Mouse (Mus musculus): ENCODE data around the gene Tmigd1. TPM values are rescaled to one million over a fixed set of nuclear protein-coding genes. Genes with fewer than 3 reads are reported as not detected.

The Tmigd1 gene
- polyA plus RNA-seq (2015; fragmentation: Nextera tagmentation; extraction: Ambion mirVana), result 0.19 TPM in 1 of 2 replicates, not detected in the other

DNA sequence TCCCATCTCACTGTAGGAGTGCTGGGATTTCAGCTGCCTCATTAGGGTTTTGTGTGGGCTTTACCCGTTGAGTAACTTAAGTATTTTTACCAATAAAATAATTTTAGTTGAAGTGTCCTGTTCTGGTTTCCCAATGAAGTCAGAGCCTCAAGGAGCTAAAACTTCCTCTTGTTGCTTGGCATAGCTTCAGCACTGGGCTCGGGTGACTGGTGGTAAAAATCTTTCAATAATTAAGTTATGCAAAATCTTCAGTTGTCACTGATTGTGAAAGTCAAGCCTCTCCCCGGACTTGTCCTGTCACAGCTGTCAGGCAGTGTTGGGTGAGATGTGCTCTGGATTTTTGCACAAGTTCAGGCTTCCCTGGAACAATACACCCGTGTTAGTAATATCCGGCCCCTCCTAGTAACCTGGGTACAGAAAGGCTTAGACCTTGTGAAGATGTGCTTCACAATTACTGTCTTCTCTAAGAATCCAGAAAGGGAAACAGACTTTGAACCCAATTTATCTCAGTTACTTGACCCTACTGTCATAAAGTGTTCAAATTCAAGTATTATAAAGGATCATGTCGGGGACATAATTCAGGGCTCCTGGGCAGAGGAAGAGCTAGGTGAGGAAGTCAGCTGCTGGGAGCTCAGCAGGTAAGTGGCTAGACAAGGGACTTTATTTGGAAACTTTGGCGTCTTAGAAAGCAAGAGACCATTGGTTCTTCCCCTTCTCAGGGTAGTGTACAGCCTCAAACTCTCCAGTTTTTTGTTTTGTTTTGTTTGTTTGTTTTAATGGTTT is at the start of gene Tmigd1:
Tmigd1 (plus strand) TSS at position 581 of the 783 bp plus-strand sequence.
- Histone ChIP-seq H3K9ac (ENCODE audit: low read depth, low read length) (no peak within 1 kb of the TSS), H3K27me3 (replicated peaks; ENCODE audit: control insufficient read depth, insufficient read depth, low read length) (no peaks in the 10 kb centered on the region), H3K4me3 (ENCODE audit: low read length) (no peak within 1 kb of the TSS), H3K36me3 (ENCODE audit: control insufficient read depth, insufficient read depth, low read length) (no peaks in the 10 kb centered on the region), H3K27ac (ENCODE audit: low read depth, low read length) (no peak within 1 kb of the TSS), H3K9me3 (ENCODE audit: control insufficient read depth, low read length) (no peaks in the 10 kb centered on the region), H3K4me2 (ENCODE audit: low read length) (no peak within 1 kb of the TSS), H3K4me1 (ENCODE audit: control insufficient read depth, insufficient read depth, low read depth, low read length) (no peaks in the 10 kb centered on the region)
- no peak for ATAC-seq
- 79% methylated on average over 7 of the region's 7 CpGs for WGBS

DNA sequence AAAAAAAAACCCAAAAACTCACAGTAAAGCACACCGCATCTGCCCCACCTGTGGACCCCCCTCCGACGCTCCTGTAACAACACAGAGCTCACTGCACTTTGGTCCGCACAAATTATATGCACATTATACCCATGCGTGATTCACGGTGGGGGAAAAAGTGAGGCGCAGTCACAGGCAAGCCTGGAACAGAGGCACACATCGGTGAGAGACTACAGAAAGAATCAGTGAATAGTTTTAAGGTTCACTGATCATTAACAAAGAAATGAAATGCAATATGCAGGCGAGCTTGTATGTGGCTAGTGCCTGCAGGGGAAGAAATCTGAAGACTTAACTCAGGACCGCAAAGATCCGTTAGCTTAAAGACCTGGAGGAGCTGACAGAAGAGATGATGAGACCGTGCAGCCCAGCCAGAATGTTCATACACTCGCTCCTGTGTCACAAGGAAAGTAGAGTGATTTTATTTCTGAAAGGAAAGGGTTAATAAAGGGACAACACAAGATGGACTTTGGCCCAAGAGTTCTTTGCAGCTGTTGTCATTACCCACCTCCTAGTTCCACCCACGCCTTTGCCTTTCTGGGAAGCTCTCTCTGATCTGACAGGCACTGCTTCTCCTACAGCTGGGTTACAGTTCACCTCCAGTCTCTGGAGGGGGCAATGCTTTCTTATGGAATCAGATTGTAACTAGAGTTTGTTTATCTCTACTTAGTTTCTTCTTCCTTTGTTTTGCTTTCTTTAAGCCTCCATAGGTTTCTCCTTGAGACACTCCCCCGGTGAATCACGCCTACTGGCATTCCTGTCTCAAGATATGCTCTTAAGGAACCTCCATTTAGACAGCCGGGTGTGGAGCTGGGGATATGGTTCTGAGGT is 47.3 kb upstream of the Tmigd1 start:
- Histone ChIP-seq H3K9ac (ENCODE audit: low read depth, low read length) (no peak overlapping the region), H3K4me1 (ENCODE audit: control insufficient read depth, insufficient read depth, low read depth, low read length) (no peaks in the 10 kb centered on the region; the same call in 1 of the 2 replicates), H3K27ac (ENCODE audit: low read depth, low read length) (no peak overlapping the region), H3K9me3 (ENCODE audit: control insufficient read depth, low read length) (no peaks in the 10 kb centered on the region), H3K4me2 (ENCODE audit: low read length) (no peak overlapping the region), H3K36me3 (ENCODE audit: control insufficient read depth, insufficient read depth, low read length) (no peaks in the 10 kb centered on the region), H3K4me3 (ENCODE audit: low read length) (no peak overlapping the region), H3K27me3 (replicated peaks; ENCODE audit: control insufficient read depth, insufficient read depth, low read length) (no peaks in the 10 kb centered on the region)
- no peak for ATAC-seq
- WGBS, result 40% methylated on average over 17 of the region's 17 CpGs

DNA sequence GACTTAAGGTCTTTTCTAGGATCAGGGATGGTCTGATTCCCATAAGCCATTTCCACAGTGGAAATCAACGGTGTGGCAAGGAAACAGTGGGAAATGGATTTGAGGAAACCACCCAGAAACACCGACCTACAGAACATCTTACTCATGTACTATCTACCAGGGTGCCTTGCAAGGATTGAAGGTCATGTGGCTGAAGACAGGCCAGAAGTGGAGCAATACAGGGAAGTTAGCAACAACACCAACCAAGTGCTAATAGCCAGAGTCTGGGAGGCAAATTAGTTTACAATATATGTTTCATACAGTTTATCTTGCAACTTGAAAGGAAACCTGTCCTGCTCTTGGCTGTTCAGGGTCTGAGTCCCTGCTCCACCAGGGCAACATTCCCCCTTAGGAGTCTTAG is 45.4 kb upstream of the Tmigd1 start:
- no peaks in the 10 kb centered on the region for H3K27me3 ChIP-seq (replicated peaks; ENCODE audit: control insufficient read depth, insufficient read depth, low read length)
- no peaks in the 10 kb centered on the region; the same call in 1 of the 2 replicates for H3K4me1 ChIP-seq (ENCODE audit: control insufficient read depth, insufficient read depth, low read depth, low read length)
- WGBS, result 96% methylated on average over 2 of the region's 2 CpGs
- H3K36me3 ChIP-seq (ENCODE audit: control insufficient read depth, insufficient read depth, low read length), result no peaks in the 10 kb centered on the region
- no peak overlapping the region for H3K4me3 ChIP-seq (ENCODE audit: low read length)
- no peaks in the 10 kb centered on the region for H3K9me3 ChIP-seq (ENCODE audit: control insufficient read depth, low read length)
- no peak overlapping the region for H3K9ac ChIP-seq (ENCODE audit: low read depth, low read length)
- H3K27ac ChIP-seq (ENCODE audit: low read depth, low read length), result no peak overlapping the region
- no peak for ATAC-seq
- no peak overlapping the region for H3K4me2 ChIP-seq (ENCODE audit: low read length)

DNA sequence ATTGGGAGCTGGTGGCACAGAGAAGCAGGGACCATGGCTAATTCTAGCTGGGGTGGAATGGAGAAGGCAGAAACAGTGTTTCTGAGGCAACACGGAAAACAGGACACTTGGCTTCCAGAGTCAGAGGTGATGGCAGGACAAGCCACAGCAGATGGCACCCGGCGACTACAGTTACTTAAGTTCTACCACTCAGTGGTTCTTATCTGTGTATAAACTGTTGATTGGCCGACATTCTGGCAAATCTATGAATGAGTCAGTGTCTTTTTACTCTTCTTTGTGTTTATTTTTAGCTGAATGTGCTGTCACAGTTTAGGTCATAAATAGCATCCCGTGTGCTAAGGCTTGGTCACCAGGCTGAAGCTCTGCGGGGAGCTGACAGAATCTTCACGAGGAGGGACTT is 44.8 kb upstream of the Tmigd1 start:
- 88% methylated on average over 7 of the region's 7 CpGs for WGBS
- ATAC-seq, result no peak
- H3K27me3 ChIP-seq (replicated peaks; ENCODE audit: control insufficient read depth, insufficient read depth, low read length), result no peaks in the 10 kb centered on the region
- no peak overlapping the region for H3K27ac ChIP-seq (ENCODE audit: low read depth, low read length)
- no peaks in the 10 kb centered on the region for H3K9me3 ChIP-seq (ENCODE audit: control insufficient read depth, low read length)
- H3K4me3 ChIP-seq (ENCODE audit: low read length), result no peak overlapping the region
- H3K4me1 ChIP-seq (ENCODE audit: control insufficient read depth, insufficient read depth, low read depth, low read length), result no peaks in the 10 kb centered on the region; the same call in 1 of the 2 replicates
- no peak overlapping the region for H3K9ac ChIP-seq (ENCODE audit: low read depth, low read length)
- H3K36me3 ChIP-seq (ENCODE audit: control insufficient read depth, insufficient read depth, low read length), result no peaks in the 10 kb centered on the region
- no peak overlapping the region for H3K4me2 ChIP-seq (ENCODE audit: low read length)

DNA sequence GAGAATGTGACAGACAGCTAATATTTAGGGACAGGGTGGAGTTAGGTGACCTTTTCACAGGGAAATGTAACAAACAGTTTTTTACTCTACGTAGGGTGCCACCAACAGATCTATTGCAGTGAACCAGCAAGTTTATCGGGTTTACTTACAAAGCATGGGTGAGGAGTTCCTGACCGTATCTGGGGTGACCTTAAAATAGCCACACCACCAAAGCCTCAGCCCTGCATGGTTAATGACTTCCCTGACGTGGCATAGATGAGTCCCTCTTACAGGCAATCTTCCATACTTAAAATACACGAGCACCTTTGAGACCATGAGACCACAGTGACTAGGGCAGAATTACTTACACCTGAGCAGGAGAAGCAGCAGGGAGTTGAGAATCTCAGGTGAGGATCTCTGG is 43.2 kb upstream of the Tmigd1 start:
- Histone ChIP-seq H3K9me3 (ENCODE audit: control insufficient read depth, low read length) (no peaks in the 10 kb centered on the region), H3K9ac (ENCODE audit: low read depth, low read length) (no peak overlapping the region), H3K4me3 (ENCODE audit: low read length) (no peak overlapping the region), H3K4me2 (ENCODE audit: low read length) (no peak overlapping the region), H3K4me1 (ENCODE audit: control insufficient read depth, insufficient read depth, low read depth, low read length) (no peaks in the 10 kb centered on the region; the same call in 1 of the 2 replicates), H3K27ac (ENCODE audit: low read depth, low read length) (no peak overlapping the region), H3K27me3 (replicated peaks; ENCODE audit: control insufficient read depth, insufficient read depth, low read length) (no peaks in the 10 kb centered on the region), H3K36me3 (ENCODE audit: control insufficient read depth, insufficient read depth, low read length) (no peaks in the 10 kb centered on the region)
- WGBS, result 86% methylated on average over 5 of the region's 5 CpGs
- no peak for ATAC-seq

DNA sequence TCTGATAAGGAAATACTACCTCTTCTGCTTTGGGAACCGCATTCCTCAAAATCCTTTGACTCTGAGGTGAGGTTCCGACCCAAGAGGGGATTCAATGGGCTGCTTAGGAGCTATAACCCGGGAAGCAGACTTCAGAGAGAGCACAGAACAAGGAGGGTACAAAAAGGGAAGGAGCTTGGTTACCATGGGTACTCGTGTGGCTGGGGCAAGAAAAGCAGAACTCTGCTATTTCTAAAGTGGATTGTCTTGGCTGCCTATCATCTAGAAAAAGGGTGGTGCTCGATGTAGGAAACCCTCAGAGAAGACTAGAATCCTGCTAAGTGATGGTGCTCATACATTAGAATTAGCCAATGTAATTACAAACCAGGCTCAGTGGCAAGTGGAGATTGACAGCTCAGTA is 42.7 kb upstream of the Tmigd1 start:
- Histone ChIP-seq H3K27ac (ENCODE audit: low read depth, low read length) (no peak overlapping the region), H3K4me3 (ENCODE audit: low read length) (no peak overlapping the region), H3K4me2 (ENCODE audit: low read length) (no peak overlapping the region), H3K4me1 (ENCODE audit: control insufficient read depth, insufficient read depth, low read depth, low read length) (no peaks in the 10 kb centered on the region; the same call in 1 of the 2 replicates), H3K9me3 (ENCODE audit: control insufficient read depth, low read length) (no peaks in the 10 kb centered on the region), H3K36me3 (ENCODE audit: control insufficient read depth, insufficient read depth, low read length) (no peaks in the 10 kb centered on the region), H3K9ac (ENCODE audit: low read depth, low read length) (no peak overlapping the region), H3K27me3 (replicated peaks; ENCODE audit: control insufficient read depth, insufficient read depth, low read length) (no peaks in the 10 kb centered on the region)
- 69% methylated on average over 5 of the region's 5 CpGs for WGBS
- ATAC-seq, result no peak

DNA sequence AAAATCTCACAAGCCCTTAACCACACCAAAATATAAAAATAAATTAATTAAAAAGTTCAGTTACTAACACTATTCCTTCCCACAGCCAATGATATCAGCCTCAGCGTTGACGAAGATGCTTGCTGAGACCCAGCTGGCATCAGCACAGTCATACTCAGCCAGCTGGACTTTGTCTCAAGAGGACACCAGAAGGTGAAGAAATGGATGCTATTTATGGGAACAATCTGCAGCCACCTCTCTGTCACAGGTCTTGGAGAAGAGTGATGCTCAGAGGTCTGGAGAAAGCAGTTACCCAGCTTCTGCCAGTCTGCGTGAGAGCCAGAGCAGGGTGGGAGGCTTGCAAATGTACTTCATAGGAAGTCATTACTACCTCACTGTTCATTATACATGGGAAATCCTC is 40.8 kb upstream of the Tmigd1 start:
- no peaks in the 10 kb centered on the region for H3K36me3 ChIP-seq (ENCODE audit: control insufficient read depth, insufficient read depth, low read length)
- 93% methylated on average over 3 of the region's 3 CpGs for WGBS
- no peak for ATAC-seq
- no peak overlapping the region for H3K4me2 ChIP-seq (ENCODE audit: low read length)
- no peak overlapping the region for H3K4me3 ChIP-seq (ENCODE audit: low read length)
- no peak overlapping the region for H3K27ac ChIP-seq (ENCODE audit: low read depth, low read length)
- no peak overlapping the region for H3K9ac ChIP-seq (ENCODE audit: low read depth, low read length)
- H3K27me3 ChIP-seq (replicated peaks; ENCODE audit: control insufficient read depth, insufficient read depth, low read length), result no peaks in the 10 kb centered on the region
- no peaks in the 10 kb centered on the region for H3K9me3 ChIP-seq (ENCODE audit: control insufficient read depth, low read length)
- no peaks in the 10 kb centered on the region for H3K4me1 ChIP-seq (ENCODE audit: control insufficient read depth, insufficient read depth, low read depth, low read length)

DNA sequence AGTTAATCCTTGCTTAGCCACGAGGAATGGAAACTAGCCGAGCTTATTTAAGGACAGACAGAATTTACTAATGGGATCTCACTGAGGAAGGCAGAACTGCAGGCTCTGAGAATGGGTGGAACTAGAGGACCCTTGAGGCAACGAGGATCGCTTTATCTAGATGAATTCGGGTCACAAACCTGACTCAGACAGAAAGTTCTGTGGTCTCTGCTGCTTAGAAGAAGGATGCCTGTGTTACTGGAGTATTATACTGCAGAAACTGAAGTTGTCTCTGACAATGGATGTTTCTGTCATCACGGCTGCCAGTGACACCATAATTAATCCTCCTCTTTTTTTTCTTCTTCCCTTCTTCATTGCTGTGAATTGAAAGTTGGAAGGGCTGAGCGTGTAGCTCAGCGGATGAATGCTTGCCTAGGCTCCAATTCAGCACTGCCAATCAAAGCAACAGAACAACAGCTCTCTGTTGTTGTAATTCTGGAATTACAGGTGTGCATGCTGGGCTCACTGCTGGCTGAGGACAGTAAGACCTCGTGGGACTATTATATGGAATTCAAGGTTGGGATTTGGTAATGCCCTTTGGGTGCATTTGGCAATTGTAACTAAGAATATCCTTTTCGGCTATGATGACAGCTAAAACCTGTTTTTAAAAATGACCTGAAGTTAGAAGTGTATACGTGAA is 29.3 kb upstream of the Tmigd1 start:
- no peaks in the 10 kb centered on the region for H3K27me3 ChIP-seq (replicated peaks; ENCODE audit: control insufficient read depth, insufficient read depth, low read length)
- H3K4me3 ChIP-seq (ENCODE audit: low read length), result no peak overlapping the region
- H3K4me1 ChIP-seq (ENCODE audit: control insufficient read depth, insufficient read depth, low read depth, low read length), result no peaks in the 10 kb centered on the region
- H3K27ac ChIP-seq (ENCODE audit: low read depth, low read length), result no peak overlapping the region
- H3K9me3 ChIP-seq (ENCODE audit: control insufficient read depth, low read length), result no peaks in the 10 kb centered on the region
- ATAC-seq, result no peak
- H3K9ac ChIP-seq (ENCODE audit: low read depth, low read length), result no peak overlapping the region
- 68% methylated on average over 11 of the region's 11 CpGs for WGBS
- no peak overlapping the region for H3K4me2 ChIP-seq (ENCODE audit: low read length)
- H3K36me3 ChIP-seq (ENCODE audit: control insufficient read depth, insufficient read depth, low read length), result no peaks in the 10 kb centered on the region

DNA sequence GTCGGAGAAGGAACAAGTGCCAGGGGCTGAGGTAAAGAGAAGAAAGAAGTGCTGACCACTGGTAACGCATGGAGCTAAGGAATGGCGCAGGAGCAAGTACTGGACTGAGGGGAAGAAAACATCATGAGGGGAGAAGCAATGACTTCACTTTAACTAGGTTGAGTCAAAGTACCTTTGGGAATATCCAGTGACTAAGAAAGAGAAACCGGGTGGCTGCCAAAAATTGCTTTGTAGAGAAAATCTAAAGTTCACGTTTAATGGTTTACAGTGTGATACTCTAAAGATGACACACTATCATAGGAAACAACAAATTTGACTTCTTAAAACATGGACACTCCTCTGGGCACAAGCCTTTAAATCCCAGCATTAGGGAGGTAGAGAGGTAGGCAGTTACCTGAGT is 28.1 kb upstream of the Tmigd1 start:
- H3K27me3 ChIP-seq (replicated peaks; ENCODE audit: control insufficient read depth, insufficient read depth, low read length), result no peaks in the 10 kb centered on the region
- H3K4me2 ChIP-seq (ENCODE audit: low read length), result no peak overlapping the region
- no peak overlapping the region for H3K4me3 ChIP-seq (ENCODE audit: low read length)
- 90% methylated on average over 5 of the region's 5 CpGs for WGBS
- H3K27ac ChIP-seq (ENCODE audit: low read depth, low read length), result no peak overlapping the region
- ATAC-seq, result no peak
- H3K36me3 ChIP-seq (ENCODE audit: control insufficient read depth, insufficient read depth, low read length), result no peaks in the 10 kb centered on the region
- H3K9ac ChIP-seq (ENCODE audit: low read depth, low read length), result no peak overlapping the region
- H3K9me3 ChIP-seq (ENCODE audit: control insufficient read depth, low read length), result no peaks in the 10 kb centered on the region
- H3K4me1 ChIP-seq (ENCODE audit: control insufficient read depth, insufficient read depth, low read depth, low read length), result no peaks in the 10 kb centered on the region

Data from hindbrain, embryonic 16.5 days (tissue).